Mouse (Mus musculus) CD4-positive, CD25-positive, alpha-beta regulatory T cell (primary cell): ENCODE results near the gene Ccnq. TPM values are rescaled to one million over a fixed set of nuclear protein-coding genes. Genes with fewer than 3 reads are reported as not detected.

Experiments used
- polyA plus RNA-seq: library from polyadenylated mRNA; unstranded; fragments of 100-300 nt; shearing (Covaris generic); gene quantifications from one replicate; pipeline ENCODE4 v1.2.1, GENCODE M21; 2017

The Ccnq gene
- 40.2 TPM for polyA plus RNA-seq

DNA sequence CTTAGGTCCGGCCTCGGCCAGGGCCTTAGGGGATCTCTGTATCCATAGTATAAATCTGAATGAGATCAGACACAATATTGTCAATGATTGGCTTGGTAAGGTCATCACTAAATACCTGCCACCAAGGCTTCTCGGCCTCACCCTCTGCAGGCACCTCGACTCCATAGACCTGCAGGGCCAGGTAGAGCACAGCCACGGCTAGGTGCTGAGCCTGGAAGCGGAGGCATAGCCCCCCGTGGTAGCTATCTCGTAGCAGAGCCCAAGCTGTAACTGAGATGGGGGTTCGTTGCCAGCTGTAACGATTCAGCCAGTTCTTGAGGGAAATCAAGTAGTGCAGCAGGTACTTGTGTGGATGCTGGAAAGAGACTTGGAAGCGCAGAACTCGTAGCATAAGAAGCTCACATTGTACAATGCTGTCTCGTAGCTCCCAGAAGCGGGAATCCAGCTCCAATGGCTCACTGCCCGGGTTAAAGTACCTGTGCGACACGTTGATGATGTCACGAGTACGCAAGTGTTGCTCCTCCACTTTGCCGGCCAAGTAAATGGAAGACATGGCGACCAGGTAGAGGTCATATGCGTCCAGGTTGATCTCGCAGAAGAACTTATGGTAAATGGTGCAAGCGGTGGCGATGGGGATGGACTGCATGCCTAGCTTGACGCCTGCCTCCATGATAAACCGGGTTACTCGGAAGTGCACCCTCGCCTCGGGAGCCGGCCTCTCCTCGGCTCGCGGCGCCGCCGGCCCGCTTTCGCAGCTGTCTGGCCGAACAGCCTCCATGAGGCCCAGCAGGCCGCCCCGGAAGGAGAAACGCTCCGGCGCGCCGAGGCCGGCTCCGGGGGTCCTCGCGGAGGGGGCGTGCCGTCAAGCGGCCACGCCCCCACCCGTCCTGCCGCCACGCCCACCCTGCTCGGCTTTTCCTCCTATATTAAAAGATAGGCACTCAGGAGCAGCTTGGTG lies at the start of gene Ccnq:
Ccnq (minus strand) TSS at position 845 of the 958 bp plus-strand sequence.

Other genes starting within 250 kb of the Ccnq start
- not detected for gene Sebox, start 248.3 kb downstream of the Ccnq start, polyA plus RNA-seq
- gene Tmem199, start 239.6 kb downstream of the Ccnq start, polyA plus RNA-seq, result 45.8 TPM
- gene Poldip2, start 239.5 kb downstream of the Ccnq start, polyA plus RNA-seq, result 50.0 TPM
- 16.3 TPM for gene Tnfaip1, start 215.4 kb downstream of the Ccnq start, polyA plus RNA-seq
- gene Ift20, start 215.4 kb downstream of the Ccnq start, polyA plus RNA-seq, result 116 TPM
- gene Tmem97, start 201.0 kb downstream of the Ccnq start, polyA plus RNA-seq, result 11.9 TPM
- 13.8 TPM for gene Nlk, start 54.4 kb downstream of the Ccnq start, polyA plus RNA-seq
- 19.0 TPM for gene Lyrm9, start 74.9 kb upstream of the Ccnq start, polyA plus RNA-seq
- not detected for gene Nos2, start 169.1 kb upstream of the Ccnq start, polyA plus RNA-seq
- 324 TPM for gene Lgals9, start 233.2 kb upstream of the Ccnq start, polyA plus RNA-seq